Mouse (Mus musculus): ENCODE results near the gene Mettl8.

- TF ChIP-seq CTCF (IDR thresholded peaks at IDR 0.05; ENCODE audit: low read depth) (no peak), EP300 (IDR thresholded peaks at IDR 0.05; ENCODE audit: low read depth) (no peak)
Measured at GRCm38 (mm10) chr2:71102621-71103291, 47.4 kb upstream of the Mettl8 start.
